Mouse (Mus musculus): ENCODE results near the gene Thra.

Thra gene

GRCm38 (mm10) chr11:98781851-98782512, 41.5 kb downstream of the Thra start:
- no peak for DNase-seq (ENCODE audit: low read depth)

DNA sequence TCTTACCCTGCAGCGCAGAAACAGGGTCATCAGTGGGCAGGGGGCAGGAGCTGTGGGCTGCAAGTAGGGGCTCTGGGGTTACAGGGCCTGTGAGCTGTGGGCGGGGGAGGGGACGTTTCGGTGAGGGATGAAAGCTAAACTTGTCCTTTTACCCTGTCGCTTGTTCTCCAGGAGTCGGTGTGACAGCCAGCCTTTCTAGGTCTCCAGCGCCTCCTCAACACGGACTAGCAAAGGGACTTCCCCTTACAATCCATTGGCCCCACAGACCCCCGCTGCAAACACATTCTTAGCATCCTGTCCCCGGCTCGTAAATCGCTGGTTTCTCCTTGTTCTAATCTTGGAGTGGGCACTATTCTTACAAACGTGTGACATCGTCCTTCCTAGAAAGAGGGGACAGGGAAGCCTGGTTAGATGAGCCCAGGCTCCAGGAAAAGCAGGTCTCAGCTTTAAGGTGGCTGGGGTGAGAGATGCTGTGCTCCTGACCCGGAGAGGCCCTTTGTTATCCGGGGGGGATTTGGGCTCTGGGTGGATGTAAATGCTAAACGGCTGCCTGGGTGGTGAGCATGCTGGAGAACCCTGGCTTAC, 42.3 kb downstream of the Thra start:
- DNase-seq (ENCODE audit: low read depth) = no peak

DNA sequence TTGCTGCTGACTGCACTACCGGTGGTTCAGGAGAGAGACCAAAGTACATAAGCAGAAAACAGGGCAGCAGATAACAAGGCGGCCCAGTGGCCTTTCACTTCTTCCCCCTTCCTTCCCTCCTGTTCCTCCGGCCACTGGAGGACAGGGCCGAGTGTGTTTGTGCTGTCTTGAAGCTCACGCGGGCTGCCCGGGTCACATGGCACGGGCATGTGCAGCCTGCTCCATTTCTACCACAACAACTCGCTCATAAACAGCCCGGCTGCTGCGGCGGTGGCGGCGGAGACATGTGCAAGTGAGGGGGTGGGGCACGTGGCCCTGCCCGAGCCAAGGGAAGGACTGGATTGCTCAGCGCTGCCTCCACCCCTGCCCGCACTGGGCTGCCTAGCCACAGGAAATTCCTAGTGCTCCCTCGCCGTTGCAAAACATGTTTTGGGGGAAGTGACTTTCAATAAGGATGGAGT, 42.8 kb downstream of the Thra start:
- peak; percentile 97 for DNase-seq (ENCODE audit: low read depth)

DNA sequence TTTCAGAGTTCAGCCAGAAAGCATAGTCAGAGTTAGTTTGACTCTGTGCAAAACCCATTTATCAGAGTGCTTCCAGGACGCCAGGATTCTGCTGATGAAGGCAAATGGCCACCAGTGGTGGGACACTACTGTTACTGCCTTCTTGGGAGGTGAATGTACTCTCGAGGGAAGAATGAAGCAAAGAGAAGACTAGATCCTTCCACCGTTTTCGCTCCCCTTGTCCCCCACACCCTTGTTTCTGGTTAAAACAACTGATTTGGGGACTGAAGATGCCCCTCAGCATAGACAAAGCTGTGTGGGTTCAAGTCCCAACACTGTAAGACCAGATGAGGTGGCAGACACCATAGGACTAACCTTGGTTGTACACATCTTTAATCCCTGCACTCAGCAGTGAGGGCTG, 43.7 kb downstream of the Thra start:
- DNase-seq (ENCODE audit: low read depth) = no peak

GRCm38 (mm10) chr11:98785214-98785613, 44.8 kb downstream of the Thra start:
- DNase-seq (ENCODE audit: low read depth) = no peak

DNA sequence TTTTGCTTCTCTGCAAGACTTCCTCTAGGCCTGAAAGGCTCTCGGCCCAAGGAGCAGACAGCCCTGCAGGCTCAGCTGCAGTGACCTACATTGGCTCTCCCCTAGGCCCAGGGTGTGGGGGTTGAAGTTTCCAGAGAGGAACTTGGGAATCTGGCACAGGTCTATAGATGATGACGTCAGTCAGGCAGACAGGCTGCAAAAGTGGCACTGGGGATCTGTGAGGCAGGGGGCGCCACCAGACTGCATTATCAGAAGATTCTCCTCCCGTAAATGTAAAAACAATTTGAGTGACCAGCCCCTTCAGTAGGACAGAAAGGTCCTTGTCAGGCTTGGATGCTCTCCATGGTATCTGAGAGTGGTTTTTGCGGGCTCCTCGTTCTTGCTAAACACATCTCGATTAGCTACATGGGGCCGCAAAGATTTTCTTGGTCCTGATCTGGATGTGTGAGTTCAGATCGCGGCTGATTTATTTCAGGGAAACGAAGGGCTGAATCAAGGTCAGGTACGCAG, 45.4 kb downstream of the Thra start:
- peak; percentile 88 for DNase-seq (ENCODE audit: low read depth)

- peak; percentile 89 for DNase-seq (ENCODE audit: low read depth)
These were observed 46.1 kb downstream of the Thra start for GRCm38 (mm10) chr11:98786359-98787214.

DNA sequence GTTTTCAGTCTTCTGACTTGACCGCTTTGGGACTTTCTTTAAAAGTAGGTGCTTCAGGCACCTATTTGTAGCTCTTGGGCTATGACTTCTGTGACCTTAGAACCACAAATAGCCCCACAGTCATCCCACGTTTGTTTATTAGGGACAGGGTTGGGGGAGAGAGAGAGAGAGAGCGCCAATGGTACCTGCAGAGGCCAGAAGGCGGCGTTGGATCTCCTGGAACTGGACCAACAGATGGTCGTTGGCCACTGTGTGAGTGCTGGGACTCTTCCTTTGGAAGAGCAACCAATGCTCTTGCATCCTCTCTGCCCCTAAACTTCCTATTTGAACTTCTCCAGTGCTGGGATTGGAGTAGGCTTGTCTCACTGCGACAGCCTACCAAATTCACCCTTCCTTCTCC, 46.8 kb downstream of the Thra start:
- no peak for DNase-seq (ENCODE audit: low read depth)

DNA sequence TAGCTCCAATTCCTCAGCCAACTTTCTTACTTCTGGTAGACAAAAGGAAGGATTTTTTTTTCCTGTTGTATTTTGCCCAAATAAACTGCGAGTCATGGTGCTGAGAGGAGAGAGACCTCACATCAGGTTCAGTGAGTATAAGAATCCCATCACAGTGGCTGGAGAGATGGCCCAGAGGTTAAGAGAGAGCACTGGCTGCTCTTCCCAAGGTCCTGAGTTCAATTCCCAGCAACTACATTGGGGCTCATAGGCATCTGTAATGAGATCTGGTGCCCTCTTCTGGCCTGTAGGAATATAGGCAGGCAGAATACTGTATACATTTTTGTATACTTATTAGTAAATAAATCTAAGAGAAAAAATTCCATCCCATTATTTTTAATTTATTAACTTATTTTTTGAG, 47.3 kb downstream of the Thra start:
- no peak for DNase-seq (ENCODE audit: low read depth)

- DNase-seq (ENCODE audit: low read depth) = no peak
These were observed 47.7 kb downstream of the Thra start for GRCm38 (mm10) chr11:98788139-98788538.

- peak; percentile 98 for DNase-seq (ENCODE audit: low read depth)
These were observed 48.2 kb downstream of the Thra start for GRCm38 (mm10) chr11:98788550-98789218.

DNA sequence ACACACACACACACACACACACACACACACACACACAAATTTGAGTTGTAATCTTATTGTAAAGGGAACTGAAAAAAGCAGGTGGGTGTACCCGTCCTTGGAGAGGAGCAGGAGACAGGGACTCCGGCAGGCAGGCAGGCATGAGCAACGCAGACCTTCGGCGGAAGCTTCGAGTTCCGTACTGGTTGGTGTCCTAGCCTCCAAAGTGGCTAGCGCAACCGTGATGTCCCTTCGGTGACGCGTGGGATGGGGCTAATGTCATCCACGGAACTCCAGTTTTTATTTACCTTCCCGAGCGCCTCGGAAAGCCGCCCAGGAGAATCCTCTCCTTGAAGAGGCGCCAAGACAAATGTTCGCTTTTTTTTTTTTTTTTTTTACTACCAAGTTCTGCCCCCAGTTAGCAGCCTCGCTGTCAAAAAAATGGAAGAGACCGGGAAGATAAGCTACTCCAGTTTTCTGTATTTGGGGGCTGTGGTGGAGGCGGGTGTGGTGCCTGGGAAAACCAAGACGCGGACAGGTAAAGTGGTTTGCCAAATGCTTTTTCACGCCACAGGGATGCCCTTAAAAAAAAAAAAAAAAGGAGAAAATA, 48.9 kb downstream of the Thra start:
- DNase-seq (ENCODE audit: low read depth) = no peak

GRCm38 (mm10) chr11:98789824-98790223, 49.4 kb downstream of the Thra start:
- no peak for DNase-seq (ENCODE audit: low read depth)

- DNase-seq (ENCODE audit: low read depth) = no peak
These were observed 50.3 kb downstream of the Thra start for GRCm38 (mm10) chr11:98790631-98791205.

DNA sequence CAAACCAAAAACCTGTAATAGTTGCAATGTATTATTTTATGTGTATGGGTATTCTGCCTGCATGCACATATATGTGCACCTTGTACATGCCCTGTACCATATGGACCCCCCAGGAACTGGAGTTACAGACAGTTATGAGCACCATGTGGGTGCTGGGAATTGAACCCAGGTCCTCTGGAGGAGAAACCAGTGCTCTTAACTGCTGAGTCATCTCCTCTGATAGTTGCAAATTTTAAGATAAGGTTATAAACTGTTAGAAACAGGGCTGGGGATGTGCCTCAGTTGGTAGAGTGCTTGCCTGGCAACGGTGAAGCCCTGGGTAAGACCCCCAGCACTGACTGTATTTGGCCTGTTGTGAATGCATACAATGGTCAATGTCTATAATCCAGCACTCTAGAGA, 51.0 kb downstream of the Thra start:
- DNase-seq (ENCODE audit: low read depth) = no peak

- DNase-seq (ENCODE audit: low read depth) = no peak
These were observed 51.6 kb downstream of the Thra start for GRCm38 (mm10) chr11:98792081-98792480.

DNA sequence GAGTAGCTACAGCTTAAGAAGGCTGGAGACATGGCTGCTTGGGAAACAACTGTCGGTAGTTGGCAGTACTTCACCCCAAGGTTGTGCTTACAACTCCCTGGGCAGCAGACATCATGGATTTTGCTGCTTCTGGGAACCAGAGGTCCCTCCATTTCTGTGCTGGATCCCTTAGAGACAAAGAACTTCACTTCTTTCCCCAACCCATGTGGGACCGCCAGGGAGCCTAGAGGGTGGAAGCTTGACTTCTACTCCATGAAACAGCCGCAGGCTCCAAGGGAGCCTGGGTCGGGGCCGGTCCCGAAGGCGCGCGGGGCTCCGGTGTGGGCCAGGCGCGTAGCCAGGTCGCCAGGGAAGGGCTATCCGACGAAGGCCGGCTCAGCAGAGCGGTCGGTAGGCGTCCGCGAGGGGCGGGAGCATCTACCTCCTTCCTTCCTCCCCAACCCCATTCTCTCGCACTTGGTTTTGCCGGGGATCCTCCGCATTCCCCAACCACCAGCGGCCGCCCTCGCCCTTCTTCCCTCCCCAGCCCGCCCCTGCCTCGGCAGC, 54.1 kb downstream of the Thra start:
- DNase-seq (ENCODE audit: low read depth) = no peak

- DNase-seq (ENCODE audit: low read depth) = no peak
These were observed 54.7 kb downstream of the Thra start, which contains the start of gene Msl1 for GRCm38 (mm10) chr11:98795015-98795713. Gene Msl1 (plus strand): TSS chr11:98795516.

GRCm38 (mm10) chr11:98795714-98796514, 55.5 kb downstream of the Thra start:
- DNase-seq (ENCODE audit: low read depth) = no peak
